Mouse (Mus musculus) mature B cell (primary cell): ENCODE results near the gene Adcy1.

Experiments
- in situ Hi-C: fragments of 300-500 bp; cut with MboI; formaldehyde crosslinking; loops from 2 replicates; pipeline ENCODE4 v1.14.3; 2019

Gene Adcy1

GRCm38 (mm10) chr11:7184420-7184819 is 121.1 kb downstream of the Adcy1 start:
- in situ Hi-C loops: no loop called here

- in situ Hi-C loops: no loop called here
Measured at GRCm38 (mm10) chr11:7187472-7187871, 124.2 kb downstream of the Adcy1 start.

GRCm38 (mm10) chr11:7188469-7188868 is 125.2 kb downstream of the Adcy1 start, which contains the start of gene Gm11985:
Gene Gm11985 (minus strand): TSS chr11:7188569.
- in situ Hi-C loops: no loop called here

GRCm38 (mm10) chr11:7192710-7193109 is 129.4 kb downstream of the Adcy1 start:
- in situ Hi-C loops: no loop called here

GRCm38 (mm10) chr11:7193134-7193533 is 129.8 kb downstream of the Adcy1 start:
- in situ Hi-C loops: no loop called here

- in situ Hi-C loops: no loop called here
Measured at GRCm38 (mm10) chr11:7194432-7195311, 131.4 kb downstream of the Adcy1 start.

GRCm38 (mm10) chr11:7195312-7195685 is 132.0 kb downstream of the Adcy1 start:
- in situ Hi-C loops: no loop called here

GRCm38 (mm10) chr11:7197491-7197941 is 134.2 kb downstream of the Adcy1 start, which contains the start of gene Igfbp1:
Gene Igfbp1 (plus strand): TSS chr11:7197782.
- in situ Hi-C loops: no loop called here

- in situ Hi-C loops: no loop called here
Measured at GRCm38 (mm10) chr11:7198006-7198405, 134.7 kb downstream of the Adcy1 start.

GRCm38 (mm10) chr11:7198481-7199256 is 135.4 kb downstream of the Adcy1 start:
- in situ Hi-C loops: no loop called here

- in situ Hi-C loops: no loop called here
Measured at GRCm38 (mm10) chr11:7199736-7200392, 136.6 kb downstream of the Adcy1 start.

GRCm38 (mm10) chr11:7200393-7200783 is 137.1 kb downstream of the Adcy1 start:
- in situ Hi-C loops: no loop called here

GRCm38 (mm10) chr11:7202206-7202605 is 138.9 kb downstream of the Adcy1 start:
- in situ Hi-C loops: no loop called here

- in situ Hi-C loops: no loop called here
Measured at GRCm38 (mm10) chr11:7203846-7204245, 140.6 kb downstream of the Adcy1 start.

- in situ Hi-C loops: no loop called here
Measured at GRCm38 (mm10) chr11:7210343-7210742, 147.1 kb downstream of the Adcy1 start.

GRCm38 (mm10) chr11:7211211-7211610 is 147.9 kb downstream of the Adcy1 start:
- in situ Hi-C loops: no loop called here

- in situ Hi-C loops: no loop called here
Measured at GRCm38 (mm10) chr11:7212126-7212798, 149.0 kb downstream of the Adcy1 start.

GRCm38 (mm10) chr11:7213161-7213500 is 149.8 kb downstream of the Adcy1 start:
- in situ Hi-C loops: no loop called here

GRCm38 (mm10) chr11:7213501-7214341 is 150.4 kb downstream of the Adcy1 start, which contains the start of gene Igfbp3:
Gene Igfbp3 (minus strand): TSS chr11:7213923.
- in situ Hi-C loops: no loop called here

- in situ Hi-C loops: no loop called here
Measured at GRCm38 (mm10) chr11:7214342-7214660, 151.0 kb downstream of the Adcy1 start.

GRCm38 (mm10) chr11:7214761-7215160 is 151.5 kb downstream of the Adcy1 start:
- in situ Hi-C loops: no loop called here
